Mouse (Mus musculus) bone marrow, adult 2 months (tissue): ENCODE data around the gene Ceacam2.
A peak's percentile ranks its signal among the peaks of the same experiment; 100 is the strongest.
"Not testable (repeated sequence)": the region's sequence is repeated elsewhere in the genome, so short reads cannot be mapped to it uniquely, and the experiment has no call there.

Experiments
- CTCF ChIP-seq: fragments of 200-500 bp; IDR thresholded peaks from 2 replicates; pipeline ENCODE4 v1.5.1; 2011; ENCODE audit warnings: low read length, control low read depth; ENCODE audit not compliant: control insufficient read depth, insufficient read depth
- POLR2A ChIP-seq: fragments of 200-500 bp; IDR thresholded peaks from 2 replicates; pipeline ENCODE4 v1.6.1; 2011; ENCODE audit warnings: low read depth, mild to moderate bottlenecking, control low read depth, low read length, borderline replicate concordance; ENCODE audit not compliant: control insufficient read depth

- peak; percentile 37; the same call in 1 of the 2 replicates for TF ChIP-seq CTCF
- TF ChIP-seq POLR2A: not testable (repeated sequence)
These were observed 1.8 kb upstream of the Ceacam2 start for GRCm38 (mm10) chr7:25541464-25541863.
